Mouse (Mus musculus) lung, postnatal 14 days (tissue): ENCODE data around the gene Zhx3.

ENCODE experiments used
- DNase-seq: peaks from one replicate; pipeline ENCODE4 v3.0.0; 2021

Gene Zhx3

GRCm38 (mm10) chr2:160800967-160801366, 71.8 kb downstream of the Zhx3 start:
- no peak for DNase-seq

- DNase-seq = no peak
Observed at GRCm38 (mm10) chr2:160798206-160798605, 74.6 kb downstream of the Zhx3 start.

- DNase-seq = peak; percentile 78
Observed at GRCm38 (mm10) chr2:160796973-160797372, 75.8 kb downstream of the Zhx3 start.

- DNase-seq = no peak
Observed at GRCm38 (mm10) chr2:160793117-160793516, 79.7 kb downstream of the Zhx3 start.

- no peak for DNase-seq
Observed at GRCm38 (mm10) chr2:160789741-160790140, 83.1 kb downstream of the Zhx3 start.

- no peak for DNase-seq
Observed at GRCm38 (mm10) chr2:160789046-160789445, 83.8 kb downstream of the Zhx3 start.

GRCm38 (mm10) chr2:160786333-160786732, 86.5 kb downstream of the Zhx3 start:
- no peak for DNase-seq

GRCm38 (mm10) chr2:160780834-160781219, 92.0 kb downstream of the Zhx3 start:
- no peak for DNase-seq

GRCm38 (mm10) chr2:160780154-160780833, 92.5 kb downstream of the Zhx3 start:
- no peak for DNase-seq

GRCm38 (mm10) chr2:160778034-160778433, 94.8 kb downstream of the Zhx3 start:
- no peak for DNase-seq

- DNase-seq = no peak
Observed at GRCm38 (mm10) chr2:160771325-160772276, 101.2 kb downstream of the Zhx3 start.

GRCm38 (mm10) chr2:160770871-160771270, 101.9 kb downstream of the Zhx3 start:
- no peak for DNase-seq

- no peak for DNase-seq
Observed at GRCm38 (mm10) chr2:160770409-160770808, 102.4 kb downstream of the Zhx3 start.

GRCm38 (mm10) chr2:160768997-160769396, 103.8 kb downstream of the Zhx3 start:
- no peak for DNase-seq

- no peak for DNase-seq
Observed at GRCm38 (mm10) chr2:160768097-160768695, 104.6 kb downstream of the Zhx3 start.

- no peak for DNase-seq
Observed at GRCm38 (mm10) chr2:160767201-160767600, 105.6 kb downstream of the Zhx3 start.

- DNase-seq = peak; percentile 71
Observed at GRCm38 (mm10) chr2:160766371-160766771, 106.4 kb downstream of the Zhx3 start.

- no peak for DNase-seq
Observed at GRCm38 (mm10) chr2:160765096-160765495, 107.7 kb downstream of the Zhx3 start.

- no peak for DNase-seq
Observed at GRCm38 (mm10) chr2:160764386-160764785, 108.4 kb downstream of the Zhx3 start.

- no peak for DNase-seq
Observed at GRCm38 (mm10) chr2:160763816-160764215, 109.0 kb downstream of the Zhx3 start.

- DNase-seq = peak; percentile 66
Observed at GRCm38 (mm10) chr2:160760433-160761184, 112.2 kb downstream of the Zhx3 start.

GRCm38 (mm10) chr2:160756583-160757203, 116.1 kb downstream of the Zhx3 start:
- no peak for DNase-seq
